Mouse (Mus musculus): ENCODE measurements around the gene Olfr1325.
"Not testable (repeated sequence)": the region's sequence is repeated elsewhere in the genome, so short reads cannot be mapped to it uniquely, and the experiment has no call there.

Gene Olfr1325

GRCm38 (mm10) chrX:74592379-74592778 is at the start of gene Olfr1325:
Gene Olfr1325, plus strand, starts transcription at chrX:74592679.
- DNase-seq (ENCODE audit: low spot score in 2 of 2) = no peak

- DNase-seq (ENCODE audit: low spot score in 2 of 2) = no peak
Measured at GRCm38 (mm10) chrX:74574788-74575187, 17.7 kb upstream of the Olfr1325 start, which contains the start of gene Olfr1326-ps1. Gene Olfr1326-ps1, minus strand, starts transcription at chrX:74574888.

DNA sequence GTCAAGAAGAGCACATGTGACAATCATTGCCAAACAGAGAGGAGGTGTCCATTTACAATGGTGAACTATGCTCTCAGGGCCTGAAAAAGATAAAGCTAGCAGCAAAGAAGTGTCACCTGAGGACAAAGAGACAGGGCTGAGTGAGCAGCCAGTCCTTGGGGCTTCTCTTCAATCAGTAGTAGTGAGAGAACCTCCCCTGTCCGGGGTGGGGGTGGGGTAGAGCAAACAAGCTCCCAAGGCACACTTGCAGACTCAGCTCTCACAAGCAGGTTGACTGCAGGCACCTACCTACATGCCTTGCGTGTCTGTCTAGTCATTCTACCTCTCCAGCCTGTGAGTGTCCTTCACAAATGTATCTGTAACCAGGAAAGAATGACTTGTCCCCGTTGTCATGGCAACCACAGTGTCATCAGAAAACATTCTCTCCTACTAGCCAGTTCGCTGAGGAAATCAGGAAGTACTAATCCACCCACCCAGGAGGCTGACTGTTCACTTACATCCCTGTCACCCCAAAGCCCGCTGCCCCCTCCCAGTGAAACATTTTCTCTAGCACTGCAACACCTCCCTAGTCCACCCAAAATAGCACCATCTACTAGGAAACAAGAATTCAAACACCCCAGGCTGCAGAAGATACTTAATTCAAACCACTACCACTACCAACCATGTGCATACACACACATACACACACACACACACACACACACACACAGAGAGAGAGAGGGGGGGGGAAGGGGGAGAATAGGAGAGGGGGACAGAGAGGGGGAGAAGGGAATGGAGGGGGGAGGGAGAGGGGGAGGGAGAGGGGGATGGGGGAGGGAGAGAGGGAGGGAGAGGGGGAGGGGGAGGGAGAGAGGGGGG is 53.2 kb downstream of the Olfr1325 start, which contains the start of gene Gm5640:
TSS of gene Gm5640 (minus strand) at position 170 of the 858 bp plus-strand sequence.
- not testable (repeated sequence) for DNase-seq (ENCODE audit: low spot score in 2 of 2)

DNA sequence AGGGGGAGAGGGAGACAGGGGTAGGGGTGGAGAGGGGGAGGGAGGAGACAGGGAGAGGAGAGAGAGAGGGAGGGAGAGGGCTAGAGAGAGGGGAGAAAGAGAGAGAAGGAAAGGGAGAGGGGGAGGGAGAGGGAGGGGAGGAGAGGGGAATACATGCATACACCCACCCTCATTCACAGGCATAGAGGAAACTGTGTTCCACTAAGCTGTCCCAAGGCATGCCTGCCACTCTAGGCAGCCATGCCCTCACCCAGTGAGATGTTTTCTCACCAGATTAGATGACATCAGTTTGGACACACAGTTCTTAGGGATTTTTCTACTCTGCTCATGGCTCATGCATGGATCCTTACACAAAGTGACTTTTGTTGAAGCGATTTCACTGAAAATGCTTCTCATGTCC is 53.9 kb downstream of the Olfr1325 start:
- DNase-seq (ENCODE audit: low spot score in 2 of 2) = not testable (repeated sequence)

Data from spleen, postnatal 10 days (tissue).